Mouse (Mus musculus): ENCODE measurements around the gene Gpc6. TPM values are rescaled to one million over a fixed set of nuclear protein-coding genes. Genes with fewer than 3 reads are reported as not detected.

Gene Gpc6
- polyA plus RNA-seq, 1 experiment: 0.40 TPM

DNA sequence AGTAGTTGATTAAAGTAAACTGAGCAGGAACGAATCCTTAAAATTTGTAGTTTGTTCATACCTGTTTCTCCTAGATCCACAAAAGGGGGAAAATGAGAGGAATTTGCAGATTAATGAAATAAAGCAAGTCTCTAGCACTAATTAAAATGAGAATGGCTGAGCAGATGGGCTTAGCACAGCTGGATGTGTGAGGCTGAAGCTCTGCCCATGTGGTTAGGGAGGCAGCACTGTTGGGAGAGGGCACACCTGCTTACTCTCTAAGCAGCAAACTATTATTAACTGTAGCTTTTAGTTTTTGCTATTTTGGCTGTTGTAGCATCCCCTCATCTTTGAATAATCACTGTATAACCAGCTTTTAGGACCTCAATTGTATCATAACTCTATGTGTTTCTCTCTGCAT, 412.2 kb downstream of the Gpc6 start:
- 80% methylated on average over 1 of the region's 1 CpGs for WGBS
- DNase-seq (ENCODE audit: low read depth, low spot score): no peak

DNA sequence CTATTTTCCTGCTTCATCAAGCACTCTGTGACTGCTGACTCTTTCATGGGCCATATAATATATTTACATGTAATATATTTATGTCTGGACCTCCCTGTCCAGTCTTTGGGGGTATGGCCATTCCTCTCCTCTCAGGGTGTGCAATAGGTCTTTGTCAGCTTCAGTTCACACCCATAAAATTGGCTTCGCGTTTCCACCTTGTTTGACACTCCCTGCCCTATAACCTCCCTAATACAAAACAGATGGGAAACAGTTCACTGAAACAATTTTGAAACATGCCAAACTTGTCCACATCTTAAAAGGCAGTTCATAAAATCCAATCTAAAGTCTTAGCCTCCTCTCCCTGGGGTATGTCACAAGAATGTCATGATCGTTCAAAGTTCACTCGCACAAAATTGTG, 415.4 kb downstream of the Gpc6 start:
- 55% methylated on average over 4 of the region's 4 CpGs for WGBS
- no peak for DNase-seq (ENCODE audit: low read depth, low spot score)

DNA sequence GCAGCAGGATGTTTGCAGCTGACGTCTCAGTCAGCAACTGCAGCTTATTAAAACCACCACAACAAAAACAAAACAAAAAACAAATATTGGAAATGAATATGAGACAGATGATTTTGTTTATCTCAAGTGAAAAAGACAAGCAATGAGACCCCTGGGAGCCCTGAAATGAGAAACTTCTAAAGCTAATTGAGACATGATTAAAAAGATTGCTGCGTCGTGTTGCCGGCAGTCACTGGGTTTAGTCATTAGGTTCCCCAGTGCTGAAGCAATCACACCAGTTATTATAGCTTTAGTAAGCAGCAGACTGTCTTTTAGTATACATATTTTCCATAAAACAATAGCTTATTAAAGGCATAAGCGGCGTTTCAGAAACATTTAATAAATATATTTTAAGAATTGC, 419.4 kb downstream of the Gpc6 start:
- no peak for DNase-seq (ENCODE audit: low read depth, low spot score)
- WGBS: 81% methylated on average over 6 of the region's 6 CpGs

DNA sequence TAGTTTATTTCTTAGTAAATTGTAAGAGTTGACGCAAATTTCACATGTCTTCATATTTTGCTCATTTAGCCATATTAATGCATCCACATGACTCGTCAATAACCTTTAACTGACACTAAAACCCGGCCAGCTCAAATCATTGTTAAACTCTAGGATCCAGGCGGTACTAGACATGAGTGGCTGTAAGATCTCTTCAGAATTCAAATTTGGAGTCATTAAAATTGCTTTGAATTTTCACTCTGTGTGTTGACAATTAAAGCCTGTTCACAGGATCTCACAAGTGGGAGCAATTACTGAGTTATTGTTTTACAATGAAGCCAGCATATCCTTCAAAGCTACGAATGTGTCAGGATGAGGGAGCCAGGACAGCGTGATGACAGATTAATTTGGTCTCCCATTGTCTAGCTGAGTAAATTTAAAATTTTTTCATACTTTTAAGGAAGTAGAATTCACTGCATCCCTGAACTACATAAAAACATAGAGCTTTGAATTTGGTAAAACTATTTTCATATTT, 421.3 kb downstream of the Gpc6 start:
- DNase-seq (ENCODE audit: low read depth, low spot score): no peak
- 89% methylated on average over 6 of the region's 6 CpGs for WGBS

DNA sequence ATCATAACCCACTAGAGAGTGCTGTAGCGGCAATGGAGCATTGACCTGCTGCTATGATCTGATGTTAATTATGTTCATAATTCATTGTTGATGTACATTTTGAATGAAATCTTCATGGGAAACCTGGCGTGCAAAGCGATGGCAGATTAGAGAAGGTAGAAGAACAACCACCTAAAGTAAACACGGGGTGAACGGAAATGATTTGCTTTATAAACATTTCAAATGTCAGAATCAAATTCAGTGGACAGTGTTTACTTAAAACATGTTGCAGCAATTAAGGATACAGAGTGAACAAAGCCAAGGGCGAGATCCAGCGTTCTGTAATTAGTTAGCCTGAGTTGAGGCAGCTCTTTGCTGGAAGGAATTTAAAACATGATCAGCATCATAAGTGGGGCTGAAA, 426.2 kb downstream of the Gpc6 start:
- WGBS: 57% methylated on average over 7 of the region's 7 CpGs
- no peak for DNase-seq (ENCODE audit: low read depth, low spot score)

GRCm38 (mm10) chr14:117361155-117361964, 436.2 kb downstream of the Gpc6 start:
- DNase-seq (ENCODE audit: low read depth, low spot score): no peak
- WGBS: 76% methylated on average over 9 of the region's 9 CpGs

DNA sequence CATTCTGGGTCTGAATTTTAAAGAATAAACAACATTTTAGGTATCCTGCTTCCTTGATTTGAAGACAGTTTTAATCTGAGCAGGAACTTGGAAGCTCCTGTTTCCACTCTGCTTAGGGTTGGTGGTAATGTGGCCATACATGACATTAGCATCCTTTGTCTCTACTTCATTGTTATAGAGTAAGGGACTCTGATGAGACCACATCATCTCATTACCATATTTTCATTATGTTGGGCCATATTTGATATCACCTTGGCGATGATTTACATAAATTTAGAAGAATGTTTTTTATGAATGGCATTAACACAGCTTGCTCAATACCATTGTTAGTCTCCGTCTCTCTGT, 436.8 kb downstream of the Gpc6 start:
- WGBS: 83% methylated on average over 2 of the region's 2 CpGs
- no peak for DNase-seq (ENCODE audit: low read depth, low spot score)

DNA sequence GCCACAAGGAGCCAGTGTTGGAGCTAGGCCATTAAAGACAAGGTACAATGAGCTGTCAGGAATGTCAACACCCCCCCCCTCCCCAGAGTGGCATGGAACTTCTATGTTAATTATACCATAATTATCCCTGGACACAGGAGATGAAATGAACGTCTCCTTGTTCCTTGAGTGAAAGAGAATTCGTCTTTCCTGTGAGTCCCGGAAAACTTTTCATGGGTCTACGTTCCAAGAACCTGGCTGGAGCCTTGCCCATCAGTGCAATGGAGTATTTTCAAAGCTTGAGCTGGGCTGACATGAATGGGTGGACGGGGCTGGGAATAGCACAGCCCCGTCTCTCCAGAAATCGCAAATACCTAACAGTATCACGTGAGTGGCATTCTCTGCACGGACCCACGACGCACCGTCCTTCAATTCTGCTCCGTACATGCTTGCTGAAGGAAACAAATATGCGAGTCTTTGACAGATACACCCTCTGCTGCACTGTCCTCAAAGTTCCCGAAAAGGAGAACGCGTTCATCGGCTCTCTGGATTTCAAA, 444.3 kb downstream of the Gpc6 start:
- DNase-seq (ENCODE audit: low read depth, low spot score): no peak
- 87% methylated on average over 18 of the region's 18 CpGs for WGBS

GRCm38 (mm10) chr14:117376822-117377376, 451.8 kb downstream of the Gpc6 start:
- WGBS: 79% methylated on average over 4 of the region's 4 CpGs
- no peak for DNase-seq (ENCODE audit: low read depth, low spot score)

DNA sequence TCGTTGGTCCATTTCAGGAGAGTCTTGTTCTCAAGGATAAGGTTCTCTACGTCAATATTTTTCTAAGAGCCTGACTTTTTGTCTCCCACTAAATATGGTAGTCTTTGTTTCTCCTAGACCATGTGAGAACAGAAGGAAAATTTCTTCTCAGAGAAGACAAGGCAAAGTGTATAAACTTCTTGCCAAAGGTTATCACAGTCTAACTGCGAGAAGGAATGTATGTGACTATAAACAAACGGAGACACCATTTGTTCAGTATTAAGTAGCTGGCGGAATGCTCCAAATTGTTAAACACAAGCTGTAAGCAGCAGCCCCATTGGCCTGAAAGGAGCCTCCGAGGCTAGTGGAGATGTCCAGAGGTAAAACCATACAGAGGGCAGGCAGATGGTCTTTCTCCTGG, 454.9 kb downstream of the Gpc6 start:
- WGBS: 56% methylated on average over 6 of the region's 6 CpGs
- no peak for DNase-seq (ENCODE audit: low read depth, low spot score)

GRCm38 (mm10) chr14:117383188-117383587, 458.1 kb downstream of the Gpc6 start:
- WGBS: 91% methylated on average over 7 of the region's 7 CpGs

GRCm38 (mm10) chr14:117384096-117384770, 459.1 kb downstream of the Gpc6 start:
- no peak for DNase-seq (ENCODE audit: low read depth, low spot score)
- 58% methylated on average over 8 of the region's 8 CpGs for WGBS

More at GRCm38 (mm10) chr14:117383188-117383587, 458.1 kb downstream of the Gpc6 start:
- no peak for DNase-seq (ENCODE audit: low read depth, low spot score)

DNA sequence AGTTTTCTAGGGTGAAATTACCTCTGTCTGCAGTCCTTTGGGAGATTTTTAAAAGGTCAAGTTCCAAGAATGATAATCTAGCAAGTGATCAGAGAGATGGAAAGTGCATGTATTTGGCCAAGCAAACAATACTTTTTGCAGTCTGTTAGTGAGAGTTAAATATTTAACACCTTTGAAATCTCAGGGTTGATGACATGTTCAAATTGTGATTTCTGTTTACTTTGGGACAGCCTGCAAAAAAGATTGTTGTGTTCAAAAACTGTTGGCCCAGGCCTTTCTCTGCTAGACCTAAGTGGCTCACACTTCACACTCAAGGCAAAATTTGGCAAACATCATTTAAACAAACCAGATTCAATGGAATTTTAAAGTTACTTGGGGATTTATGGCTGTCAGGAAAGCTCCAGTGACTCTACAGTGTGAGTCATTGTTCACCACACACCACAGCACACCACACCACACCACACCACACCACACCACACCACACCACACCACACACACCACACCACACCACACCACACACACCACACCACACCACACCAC, 460.7 kb downstream of the Gpc6 start:
- DNase-seq (ENCODE audit: low read depth, low spot score): no peak

- DNase-seq (ENCODE audit: low read depth, low spot score): no peak
- 88% methylated on average over 3 of the region's 3 CpGs for WGBS
Measured at GRCm38 (mm10) chr14:117390794-117391320, 465.7 kb downstream of the Gpc6 start.

- WGBS: 74% methylated on average over 4 of the region's 4 CpGs
- no peak for DNase-seq (ENCODE audit: low read depth, low spot score)
Measured at GRCm38 (mm10) chr14:117391412-117391811, 466.3 kb downstream of the Gpc6 start.

DNA sequence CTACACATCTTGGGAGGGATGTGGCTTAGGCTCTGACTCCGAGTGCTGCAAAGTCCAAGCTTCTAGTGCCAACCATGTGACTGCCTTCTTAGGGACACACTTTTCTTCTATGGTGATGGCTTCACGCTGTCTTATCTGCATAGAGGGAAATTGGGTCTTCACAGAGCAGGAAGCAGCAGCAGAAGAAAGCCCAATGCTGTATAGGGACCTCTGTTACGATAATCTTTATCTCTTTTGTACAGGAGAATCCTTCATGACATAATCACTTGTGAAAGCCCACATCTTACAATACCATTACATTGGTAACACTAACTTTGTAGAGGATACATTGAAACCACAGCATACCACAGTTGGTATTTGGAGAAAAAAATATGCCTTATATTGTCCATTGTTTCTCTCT, 472.1 kb downstream of the Gpc6 start:
- WGBS: 88% methylated on average over 3 of the region's 3 CpGs
- DNase-seq (ENCODE audit: low read depth, low spot score): no peak

- WGBS: 80% methylated on average over 9 of the region's 9 CpGs
- DNase-seq (ENCODE audit: low read depth, low spot score): no peak
Measured at GRCm38 (mm10) chr14:117407824-117408524, 482.9 kb downstream of the Gpc6 start.

DNA sequence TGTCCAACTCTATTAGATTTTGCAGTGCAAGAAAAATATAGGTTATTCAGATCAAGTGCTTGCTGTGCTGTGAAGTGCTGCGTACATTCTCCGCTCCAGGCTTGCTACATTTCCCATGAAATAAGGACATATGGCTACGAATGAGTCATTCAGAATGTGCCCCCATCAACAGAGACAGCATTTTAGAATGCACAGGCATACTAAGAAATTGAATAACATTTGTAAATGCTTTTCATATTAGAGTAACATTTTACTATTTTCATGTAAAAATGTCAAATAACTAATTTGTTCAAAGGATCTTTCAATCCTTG, 483.4 kb downstream of the Gpc6 start:
- 89% methylated on average over 3 of the region's 3 CpGs for WGBS
- no peak for DNase-seq (ENCODE audit: low read depth, low spot score)

DNA sequence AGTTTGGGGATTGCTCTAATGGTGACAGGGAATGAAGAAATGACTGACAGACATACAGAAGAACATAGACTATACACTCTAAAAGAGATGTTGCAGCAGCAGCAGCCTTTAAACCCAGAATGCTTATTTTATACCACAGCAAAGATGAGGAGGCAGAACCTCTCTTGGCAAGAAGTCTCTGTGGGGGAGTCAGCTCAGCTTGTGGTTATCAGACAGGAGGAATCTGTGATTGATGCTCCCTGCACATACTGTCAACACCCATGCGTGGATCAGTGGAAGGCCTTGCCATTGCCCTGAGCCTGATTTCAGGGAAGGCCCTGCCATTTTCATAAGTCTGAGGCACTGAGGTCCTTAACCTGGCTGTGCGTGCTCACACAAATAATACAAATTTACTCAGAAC, 484.7 kb downstream of the Gpc6 start:
- DNase-seq (ENCODE audit: low read depth, low spot score): no peak
- WGBS: 95% methylated on average over 2 of the region's 2 CpGs

- no peak for DNase-seq (ENCODE audit: low read depth, low spot score)
- 90% methylated on average over 2 of the region's 2 CpGs for WGBS
Measured at GRCm38 (mm10) chr14:117410511-117410910, 485.4 kb downstream of the Gpc6 start.
